Mouse (Mus musculus): Measurements from ENCODE around the gene Pear1. TPM values are rescaled to one million over a fixed set of nuclear protein-coding genes. Genes with fewer than 3 reads are reported as not detected.

Gene Pear1
- polyA plus RNA-seq, 1 experiment from 2014 or later = 32.4 TPM

DNA sequence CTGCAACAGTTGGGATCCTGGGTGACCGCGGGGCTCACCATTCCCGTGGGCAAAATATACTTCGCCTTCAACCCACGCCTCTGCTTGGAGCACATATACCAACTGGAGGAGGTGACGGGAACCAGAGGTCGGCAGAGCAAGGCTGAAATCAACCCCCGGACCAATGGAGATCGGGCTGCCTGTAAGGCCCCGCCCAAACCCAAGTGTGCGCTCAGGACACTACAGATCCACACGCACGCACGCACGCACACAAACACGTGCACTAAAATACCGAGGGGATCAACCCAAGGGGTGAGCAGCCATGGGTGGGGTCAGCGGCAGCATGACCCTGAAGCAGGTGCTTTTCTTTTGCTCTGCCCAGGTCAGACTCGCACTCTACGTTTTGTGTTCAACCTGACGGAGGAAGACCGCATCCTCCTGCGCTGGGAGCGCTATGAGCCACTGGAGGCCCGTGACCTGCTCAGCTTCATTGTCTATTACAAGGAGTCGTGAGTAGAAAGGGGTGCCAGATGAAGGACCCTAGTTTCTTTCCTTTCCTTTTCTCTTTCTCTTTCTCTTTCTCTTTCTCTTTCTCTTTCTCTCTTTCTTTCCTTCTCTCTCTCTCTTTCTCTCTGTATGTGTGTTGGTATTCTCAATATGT, 19.9 kb downstream of the Pear1 start:
- H3K9ac ChIP-seq = no peak overlapping the region
- ATAC-seq (ENCODE audit: borderline replicate concordance, extremely low read depth, low FRiP score, low TSS enrichment) = no peak
- WGBS = 5% methylated on average over 26 of the region's 26 CpGs

DNA sequence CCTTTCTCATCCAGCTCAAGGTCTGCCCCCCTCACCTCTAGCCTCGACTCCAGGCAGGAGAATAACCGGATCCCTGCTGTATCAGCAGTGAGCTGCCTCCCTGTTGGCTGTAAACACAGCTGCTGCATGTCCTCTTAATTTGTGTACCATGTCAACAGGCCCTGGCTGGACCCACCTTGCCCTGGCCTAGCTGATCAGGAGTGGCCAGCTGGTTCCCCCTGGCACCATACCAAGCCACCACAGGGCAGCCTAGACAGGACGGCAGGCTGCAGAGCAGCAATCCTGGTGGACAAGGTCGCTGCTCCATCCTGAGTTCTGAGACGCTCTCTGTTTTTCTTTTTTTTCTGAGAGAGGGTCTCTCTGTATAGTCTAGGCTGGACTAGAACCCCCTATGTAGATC, 22.4 kb downstream of the Pear1 start:
- no peaks in the 10 kb centered on the region for H3K9me3 ChIP-seq
- H3K27me3 ChIP-seq = peaks cover 100% of the 10 kb centered on the region
- 34% methylated on average over 5 of the region's 5 CpGs for WGBS
- H3K9ac ChIP-seq = no peak overlapping the region
- H3K4me3 ChIP-seq = no peak overlapping the region
- H3K36me3 ChIP-seq = no peaks in the 10 kb centered on the region
- H3K4me2 ChIP-seq = no peak overlapping the region
- ATAC-seq (ENCODE audit: borderline replicate concordance, extremely low read depth, low FRiP score, low TSS enrichment) = peak; percentile 25; the same call in 1 of the 2 replicates
- peaks cover 12% of the 10 kb centered on the region for H3K4me1 ChIP-seq
- H3K27ac ChIP-seq = no peak overlapping the region

More for the DNA sequence above, 19.9 kb downstream of the Pear1 start:
- peaks cover 5% of the 10 kb centered on the region for H3K4me1 ChIP-seq
- no peaks in the 10 kb centered on the region for H3K36me3 ChIP-seq
- H3K27me3 ChIP-seq = peaks cover 98% of the 10 kb centered on the region
- no peaks in the 10 kb centered on the region for H3K9me3 ChIP-seq
- peak overlapping the region; percentile 14; the same call in 1 of the 2 replicates for H3K4me3 ChIP-seq
- H3K4me2 ChIP-seq = peak overlapping the region; percentile 45
- H3K27ac ChIP-seq = no peak overlapping the region

DNA sequence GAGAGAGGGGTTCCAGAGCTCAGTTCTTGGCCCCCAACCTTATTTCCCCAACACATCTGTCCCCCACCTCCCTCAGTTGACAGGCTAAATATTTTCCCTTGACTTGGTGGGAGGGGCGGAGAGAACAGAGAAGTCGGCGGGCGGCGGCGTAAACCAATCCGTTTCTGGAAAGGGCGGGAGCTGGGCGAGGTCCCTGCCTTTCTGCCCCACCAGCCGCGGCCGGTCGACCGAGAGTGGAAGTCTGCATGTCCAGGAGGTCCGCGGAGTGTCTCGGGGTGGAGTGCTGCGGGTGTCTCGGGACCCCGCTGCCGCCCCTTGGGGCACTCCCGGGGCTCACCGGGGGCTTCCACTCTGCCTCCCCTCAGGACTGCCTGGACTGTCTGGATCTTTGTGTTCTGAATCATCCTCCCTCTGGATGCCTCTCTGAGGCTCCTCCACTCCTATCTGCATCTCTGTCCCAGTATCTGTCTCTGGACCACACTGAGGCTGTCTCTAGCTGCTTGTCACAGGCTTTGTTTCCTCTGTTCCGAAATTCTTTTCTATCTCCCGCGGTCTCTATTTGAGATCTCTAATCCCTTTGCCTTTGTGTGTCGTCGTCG, 27.3 kb downstream of the Pear1 start, which contains the start of gene Insrr:
Gene Insrr, plus strand, starts transcription at position 216 of the 599 bp plus-strand sequence.
- Histone ChIP-seq H3K4me2 (peak within 1 kb of the TSS; percentile 67), H3K9me3 (no peaks in the 10 kb centered on the region), H3K9ac (peak within 1 kb of the TSS; percentile 29), H3K4me1 (peaks cover 24% of the 10 kb centered on the region), H3K4me3 (peak within 1 kb of the TSS; percentile 34), H3K36me3 (no peaks in the 10 kb centered on the region), H3K27me3 (peaks cover 100% of the 10 kb centered on the region), H3K27ac (no peak within 1 kb of the TSS)
- 1% methylated on average over 29 of the region's 29 CpGs for WGBS
- ATAC-seq (ENCODE audit: borderline replicate concordance, extremely low read depth, low FRiP score, low TSS enrichment) = no peak

DNA sequence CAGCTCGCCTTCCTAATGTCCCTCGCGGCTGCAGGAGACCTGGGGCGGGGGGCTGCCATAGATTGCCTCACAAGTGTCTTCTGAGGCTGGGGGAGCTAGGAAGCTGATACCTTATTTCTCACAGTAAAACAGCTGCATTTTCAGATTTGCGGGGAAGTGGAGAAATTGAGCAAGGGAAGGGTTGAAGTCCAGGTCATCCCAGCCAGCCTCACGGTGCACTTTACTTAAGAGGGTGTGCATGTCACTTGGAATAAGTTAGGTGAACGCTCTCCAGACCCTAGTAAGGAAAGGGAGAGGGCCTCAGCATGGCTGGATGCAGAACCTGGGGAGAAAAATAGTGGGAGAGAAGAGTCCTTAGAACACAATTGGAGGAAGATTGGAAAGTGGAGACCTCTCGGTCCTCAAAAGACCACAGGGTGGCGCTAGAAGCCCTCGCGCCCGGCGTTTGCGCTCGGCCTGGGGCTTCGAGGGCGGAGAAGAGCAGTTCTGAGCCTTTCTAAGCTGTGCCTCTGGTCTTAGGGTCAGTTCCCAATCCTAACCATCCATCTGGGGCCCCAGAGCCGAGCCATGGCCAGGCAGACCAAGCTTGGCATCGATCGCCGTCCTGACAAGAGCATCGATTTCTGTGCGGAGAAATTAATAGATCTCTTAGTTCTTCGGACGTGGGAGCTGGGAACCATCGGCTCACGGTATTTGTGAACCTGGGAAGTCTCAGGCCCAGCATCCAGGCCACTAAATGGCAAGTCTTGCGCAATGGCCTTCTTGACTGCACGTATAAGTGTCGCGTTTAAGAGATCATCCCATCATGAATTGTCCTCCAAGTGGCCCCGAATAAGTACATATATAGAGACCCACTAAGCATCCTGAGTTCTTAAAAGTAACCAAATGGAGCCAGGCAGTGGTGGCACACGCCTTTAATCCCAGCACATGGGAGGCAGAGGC, 28.5 kb downstream of the Pear1 start:
- ATAC-seq (ENCODE audit: borderline replicate concordance, extremely low read depth, low FRiP score, low TSS enrichment) = no peak
- Histone ChIP-seq H3K9ac (0 out of 2 replicates have a peak overlapping the region, but pooled peaks have one; percentile 3), H3K27ac (no peak overlapping the region), H3K9me3 (no peaks in the 10 kb centered on the region), H3K4me3 (peak overlapping the region; percentile 23), H3K36me3 (no peaks in the 10 kb centered on the region), H3K4me1 (peaks cover 24% of the 10 kb centered on the region), H3K27me3 (peaks cover 100% of the 10 kb centered on the region), H3K4me2 (peak overlapping the region; percentile 49)
- WGBS = 15% methylated on average over 33 of the region's 33 CpGs

DNA sequence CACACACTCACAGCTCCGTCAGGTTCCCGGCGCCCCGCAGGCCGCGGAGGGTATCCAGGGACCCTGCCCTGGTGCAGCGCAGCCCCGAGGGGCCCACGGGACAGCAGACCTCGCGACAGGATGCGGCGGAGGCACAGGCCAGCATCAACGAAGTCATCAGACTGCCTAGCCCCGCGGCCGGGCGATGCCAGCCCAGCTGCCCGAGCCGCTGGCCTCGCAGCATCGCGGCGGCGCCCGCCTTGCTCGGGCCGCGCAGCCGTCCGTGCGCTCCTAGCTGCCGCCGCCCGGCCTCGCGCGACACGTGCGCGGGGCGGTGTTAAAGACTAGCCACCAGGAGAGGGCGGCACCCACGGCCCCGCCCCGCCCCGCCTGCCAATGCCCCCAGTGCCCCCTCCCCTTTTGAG, 29.2 kb downstream of the Pear1 start, which contains the start of gene Ntrk1:
Gene Ntrk1, minus strand, starts transcription at position 241 of the 404 bp plus-strand sequence.
- Histone ChIP-seq H3K4me1 (peaks cover 24% of the 10 kb centered on the region), H3K36me3 (no peaks in the 10 kb centered on the region), H3K9ac (0 out of 2 replicates have a peak within 1 kb of the TSS, but pooled peaks have one; percentile 3), H3K4me2 (peak within 1 kb of the TSS; percentile 49), H3K27me3 (peaks cover 98% of the 10 kb centered on the region), H3K27ac (no peak within 1 kb of the TSS), H3K4me3 (peak within 1 kb of the TSS; percentile 23), H3K9me3 (no peaks in the 10 kb centered on the region)
- ATAC-seq (ENCODE audit: borderline replicate concordance, extremely low read depth, low FRiP score, low TSS enrichment) = 0 out of 2 replicates have a peak, but pooled peaks have one; percentile 16
- WGBS = under 1% methylated on average over 47 of the region's 47 CpGs

DNA sequence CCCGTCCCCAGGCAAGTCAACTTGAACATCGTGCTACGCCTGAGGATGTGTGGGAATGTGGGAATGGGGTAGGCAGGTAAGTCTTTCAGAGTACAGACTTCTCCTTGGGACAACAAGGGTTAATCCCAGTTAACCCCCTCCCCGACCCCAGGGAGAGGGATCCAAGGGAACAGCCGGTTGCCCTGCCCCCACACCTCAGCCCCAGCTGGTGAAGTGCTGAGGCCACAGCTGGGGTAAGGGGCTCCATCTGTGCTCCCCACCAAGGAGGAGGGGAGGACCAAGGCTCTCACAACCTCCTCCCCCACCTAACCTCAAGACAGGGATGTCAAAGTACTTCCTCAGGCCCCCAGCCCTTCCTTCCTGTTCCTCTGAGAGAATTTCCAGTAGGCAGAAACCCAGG, 34.3 kb downstream of the Pear1 start:
- Histone ChIP-seq H3K27me3 (peaks cover 47% of the 10 kb centered on the region), H3K27ac (no peak overlapping the region), H3K4me1 (peaks cover 16% of the 10 kb centered on the region), H3K36me3 (no peaks in the 10 kb centered on the region), H3K9ac (no peak overlapping the region), H3K4me2 (no peak overlapping the region), H3K4me3 (no peak overlapping the region), H3K9me3 (no peaks in the 10 kb centered on the region)
- no peak for ATAC-seq (ENCODE audit: borderline replicate concordance, extremely low read depth, low FRiP score, low TSS enrichment)
- 20% methylated on average over 5 of the region's 5 CpGs for WGBS

DNA sequence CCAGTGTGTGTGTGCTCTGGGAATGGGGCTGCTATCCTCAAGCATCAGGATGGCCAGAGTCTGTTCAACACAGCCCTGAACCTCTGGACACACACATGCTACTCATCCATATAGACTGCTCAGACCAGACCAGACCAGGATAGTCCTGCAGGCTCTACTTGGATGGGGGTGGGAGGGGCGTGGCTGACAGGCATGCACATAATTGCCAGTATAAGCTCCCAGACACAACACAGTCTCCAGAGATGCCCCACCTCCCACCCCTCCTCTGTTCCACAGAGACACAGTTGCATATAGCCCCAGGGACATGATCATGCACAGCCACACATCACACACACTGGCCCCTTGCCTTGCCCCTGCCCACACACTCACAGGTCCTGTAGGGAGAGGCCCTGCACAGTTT, 34.9 kb downstream of the Pear1 start:
- Histone ChIP-seq H3K4me1 (peaks cover 13% of the 10 kb centered on the region; the same call in 1 of the 2 replicates), H3K9me3 (no peaks in the 10 kb centered on the region), H3K36me3 (no peaks in the 10 kb centered on the region), H3K27me3 (peaks cover 41% of the 10 kb centered on the region), H3K27ac (no peak overlapping the region), H3K9ac (no peak overlapping the region), H3K4me3 (no peak overlapping the region), H3K4me2 (no peak overlapping the region)
- no peak for ATAC-seq (ENCODE audit: borderline replicate concordance, extremely low read depth, low FRiP score, low TSS enrichment)
- WGBS = 38% methylated on average over 1 of the region's 1 CpGs

DNA sequence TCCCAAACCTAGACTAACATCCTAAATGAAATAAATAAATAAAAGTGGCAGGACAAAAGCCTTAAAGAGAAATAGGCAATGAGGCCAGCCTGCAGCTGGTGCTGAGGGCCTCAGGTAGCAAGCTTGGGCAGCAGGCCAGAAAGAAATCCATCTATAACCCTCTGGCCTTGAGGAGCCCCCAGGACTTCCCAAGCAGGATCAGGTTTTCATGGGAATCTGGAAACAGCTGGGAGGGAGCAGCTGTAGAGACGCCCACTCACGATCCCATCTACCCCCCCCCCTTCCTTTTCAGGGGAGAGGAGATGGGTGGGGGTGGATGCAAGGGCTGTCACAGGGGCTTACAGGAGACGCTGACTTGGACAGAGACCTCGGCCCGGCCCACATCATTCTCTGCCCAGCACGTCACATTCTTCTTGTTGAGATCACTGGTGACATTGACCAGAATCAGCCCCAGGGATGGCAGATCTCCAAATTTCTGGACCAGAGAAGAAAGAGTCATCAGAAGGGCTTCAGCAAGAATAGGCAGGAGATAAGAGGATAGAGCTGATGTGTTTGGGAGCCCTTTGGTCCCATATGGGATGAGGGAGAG, 38.4 kb downstream of the Pear1 start:
- H3K9ac ChIP-seq = no peak overlapping the region
- H3K4me1 ChIP-seq = peaks cover 13% of the 10 kb centered on the region; the same call in 1 of the 2 replicates
- no peaks in the 10 kb centered on the region for H3K36me3 ChIP-seq
- peak overlapping the region; percentile 2; the same call in 1 of the 2 replicates for H3K27ac ChIP-seq
- peak; percentile 33; the same call in 1 of the 2 replicates for ATAC-seq (ENCODE audit: borderline replicate concordance, extremely low read depth, low FRiP score, low TSS enrichment)
- H3K4me3 ChIP-seq = no peak overlapping the region
- no peak overlapping the region for H3K4me2 ChIP-seq
- WGBS = 34% methylated on average over 6 of the region's 6 CpGs
- peaks cover 6% of the 10 kb centered on the region; the same call in 1 of the 2 replicates for H3K27me3 ChIP-seq
- no peaks in the 10 kb centered on the region for H3K9me3 ChIP-seq

DNA sequence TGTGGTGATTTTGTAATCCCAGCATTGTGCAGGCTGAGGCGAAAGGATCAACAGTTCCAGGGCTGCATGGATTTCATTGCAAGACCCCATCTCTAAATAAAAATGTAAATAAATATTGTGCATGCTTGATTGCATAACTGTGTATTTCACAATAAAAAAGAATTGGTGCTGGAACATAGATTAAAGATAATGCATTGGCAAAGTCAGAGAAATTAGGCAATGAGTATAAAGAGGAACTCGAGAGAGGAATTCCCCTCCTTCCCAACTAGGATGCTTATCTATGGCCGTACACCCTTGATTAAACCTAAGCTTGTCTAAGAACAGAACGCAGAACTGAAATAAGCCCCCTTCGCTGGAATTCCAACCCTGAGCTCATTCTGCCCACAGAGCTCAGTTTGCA, 39.0 kb downstream of the Pear1 start:
- no peak for ATAC-seq (ENCODE audit: borderline replicate concordance, extremely low read depth, low FRiP score, low TSS enrichment)

DNA sequence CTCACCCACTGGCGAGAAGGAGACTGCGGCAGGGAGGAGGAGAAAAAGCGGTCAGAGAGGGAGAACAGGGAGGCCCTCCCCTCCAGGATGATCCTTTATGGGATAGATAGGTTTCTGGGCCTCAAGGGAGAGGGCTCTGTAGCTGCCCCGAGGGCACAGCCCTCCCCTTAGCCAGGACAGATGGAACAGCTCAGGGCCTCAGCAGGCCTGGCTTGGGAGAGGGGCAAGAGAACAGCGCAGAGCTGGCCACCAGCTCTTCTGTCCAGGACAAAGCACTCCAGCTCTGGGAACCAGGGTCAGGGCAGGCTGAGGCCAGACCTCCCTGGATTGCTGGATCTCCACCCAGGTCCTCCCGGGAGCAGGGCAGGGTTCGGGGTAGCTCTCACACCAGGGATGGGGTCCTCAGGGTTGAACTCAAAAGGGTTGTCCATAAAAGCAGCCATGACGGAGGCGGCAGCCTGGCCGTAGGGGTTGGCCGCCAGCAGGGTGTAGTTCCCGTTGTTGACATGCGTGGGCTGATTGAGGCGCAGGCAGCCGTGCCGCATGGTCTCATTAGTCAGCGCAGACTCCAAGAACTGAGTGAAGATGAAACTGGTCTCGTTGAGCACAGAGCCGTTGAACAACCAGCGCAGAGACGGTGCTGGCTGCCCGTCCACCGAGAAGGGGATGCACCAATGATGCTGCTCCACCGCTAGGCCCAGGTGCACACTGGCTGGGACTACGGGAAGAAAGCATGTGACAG, 40.7 kb downstream of the Pear1 start:
- H3K4me1 ChIP-seq = peaks cover 17% of the 10 kb centered on the region
- ATAC-seq (ENCODE audit: borderline replicate concordance, extremely low read depth, low FRiP score, low TSS enrichment) = no peak
- no peak overlapping the region for H3K4me2 ChIP-seq
- H3K9ac ChIP-seq = no peak overlapping the region
- H3K27ac ChIP-seq = no peak overlapping the region
- no peak overlapping the region for H3K4me3 ChIP-seq
- no peaks in the 10 kb centered on the region for H3K9me3 ChIP-seq
- no peaks in the 10 kb centered on the region for H3K36me3 ChIP-seq
- H3K27me3 ChIP-seq = peaks cover 2% of the 10 kb centered on the region
- 76% methylated on average over 25 of the region's 25 CpGs for WGBS

More for the DNA sequence above, 39.0 kb downstream of the Pear1 start:
- Histone ChIP-seq H3K4me1 (peaks cover 13% of the 10 kb centered on the region; the same call in 1 of the 2 replicates), H3K27ac (peak overlapping the region; percentile 2; the same call in 1 of the 2 replicates), H3K36me3 (no peaks in the 10 kb centered on the region), H3K9me3 (no peaks in the 10 kb centered on the region), H3K27me3 (0 out of 2 replicates have a peak, but pooled peaks cover under 1% of the 10 kb centered on the region), H3K4me3 (no peak overlapping the region), H3K9ac (no peak overlapping the region), H3K4me2 (no peak overlapping the region)
- 53% methylated on average over 5 of the region's 5 CpGs for WGBS

All from lung, embryonic 15.5 days (tissue).